Mouse (Mus musculus) cerebellum, adult 18-20 months (tissue): ENCODE results near the gene Ermap.

ENCODE experiments used
- DNase-seq, 2 experiments: peaks; one replicate each; pipeline ENCODE4 v3.0.0; 2021

Gene Ermap

GRCm38 (mm10) chr4:119189864-119190263, at the start of gene Ermap:
TSS of gene Ermap (minus strand) at chr4:119190011.
- DNase-seq = no peak

- peak; percentile 36 to 39 for DNase-seq
These were observed 49.4 kb upstream of the Ermap start for GRCm38 (mm10) chr4:119239181-119239682.

- no peak for DNase-seq
These were observed 48.9 kb upstream of the Ermap start for GRCm38 (mm10) chr4:119238661-119239060.

DNA sequence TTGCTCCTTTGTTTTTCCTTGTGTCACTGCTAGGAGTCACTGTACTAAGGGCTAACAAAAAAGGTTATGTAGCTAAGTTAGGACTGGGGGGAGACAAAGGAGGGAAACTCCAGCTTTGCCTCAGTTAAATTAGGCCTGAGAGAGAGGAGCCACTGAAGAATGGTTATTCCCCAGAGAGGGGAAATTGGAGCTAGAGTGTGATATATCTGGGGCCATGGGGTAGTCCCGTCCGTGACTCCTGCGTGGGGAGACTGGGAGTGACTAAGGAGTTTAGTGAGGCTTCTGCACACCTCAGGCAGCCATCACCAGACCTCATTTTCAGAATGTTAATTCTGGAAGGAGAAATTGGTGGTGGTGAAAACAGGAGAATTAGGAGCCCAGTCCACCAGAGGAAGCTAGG, 44.5 kb upstream of the Ermap start:
- no peak for DNase-seq

DNA sequence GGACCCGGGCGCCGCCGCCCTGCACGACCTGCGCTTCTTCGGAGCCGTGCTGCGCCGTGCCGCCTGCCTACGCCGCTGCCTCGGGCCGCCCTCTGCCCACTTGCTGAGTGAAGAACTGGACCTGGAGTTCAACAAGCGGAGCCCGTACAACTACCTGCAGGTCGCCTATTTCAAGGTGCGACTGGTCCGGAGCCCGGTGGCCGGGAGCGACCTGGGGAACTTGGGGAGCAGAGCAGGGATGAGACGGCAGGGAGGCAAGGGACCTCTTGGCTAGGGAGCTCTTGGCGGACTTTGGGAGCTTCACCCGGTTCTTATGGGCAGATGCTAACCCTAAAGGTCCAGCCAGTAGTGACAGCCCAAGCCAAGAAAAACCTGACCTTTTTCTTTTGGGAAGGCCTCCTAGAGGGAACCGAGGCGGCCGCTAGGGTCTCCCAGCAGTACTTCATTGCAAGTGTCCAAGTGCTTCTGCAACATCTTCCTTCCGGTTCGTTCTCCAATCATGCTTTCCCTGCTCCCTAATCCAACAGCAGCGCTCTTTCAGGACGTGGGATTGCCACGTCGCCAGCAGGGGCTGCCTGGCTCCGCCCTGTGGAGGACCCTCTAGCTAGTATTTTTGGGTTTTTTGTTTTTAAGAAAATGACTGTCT, 43.6 kb upstream of the Ermap start:
- peak in 1 of 2 experiments; percentile 46 for DNase-seq

DNA sequence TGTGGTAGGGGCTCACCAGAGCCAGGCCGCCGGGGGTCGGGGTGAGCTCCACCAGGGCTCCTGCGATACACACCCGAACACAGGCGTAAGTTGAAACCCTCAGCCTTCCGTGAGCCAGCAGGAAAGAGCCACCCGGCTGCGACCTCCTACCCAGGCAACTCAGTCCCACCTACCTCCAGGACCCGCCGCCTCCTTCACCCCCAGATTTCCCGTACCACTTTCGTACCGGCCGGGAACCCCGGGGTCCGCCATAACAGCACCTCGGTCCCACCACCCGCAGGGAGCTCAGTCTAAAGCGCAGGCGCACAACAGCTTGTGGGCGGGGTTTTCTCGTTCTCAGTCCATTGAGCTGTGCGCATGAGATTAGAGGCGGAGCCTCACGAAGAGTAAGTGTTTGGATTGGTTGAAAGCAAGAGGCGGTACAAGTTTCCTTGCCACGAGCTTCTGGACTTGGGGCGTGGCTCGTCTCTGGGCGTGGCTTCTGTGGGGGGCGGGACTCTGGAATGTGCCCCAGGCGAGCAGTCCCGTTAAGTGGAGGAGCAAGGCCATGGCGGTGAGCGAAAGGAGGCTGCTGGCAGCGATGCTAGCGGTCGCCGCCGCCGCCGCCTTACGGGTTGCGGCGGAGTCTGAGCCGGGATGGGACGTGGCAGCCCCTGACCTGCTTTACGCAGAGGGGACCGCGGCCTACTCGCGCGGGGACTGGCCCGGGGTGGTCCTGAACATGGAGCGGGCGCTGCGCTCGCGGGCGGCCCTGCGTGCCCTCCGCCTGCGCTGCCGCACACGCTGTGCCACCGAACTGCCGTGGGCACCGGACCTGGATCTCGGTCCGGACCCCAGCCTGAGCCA, 42.8 kb upstream of the Ermap start, which contains the start of the genes AU022252 and P3h1:
AU022252 (minus strand) TSS at position 303 of the 846 bp plus-strand sequence.
P3h1 (plus strand) TSS at position 506 of the 846 bp plus-strand sequence.
- peak; percentile 99 to 100 for DNase-seq

GRCm38 (mm10) chr4:119226751-119227150, 36.9 kb upstream of the Ermap start:
- DNase-seq = no peak

GRCm38 (mm10) chr4:119225719-119226118, 35.9 kb upstream of the Ermap start:
- DNase-seq = no peak

DNA sequence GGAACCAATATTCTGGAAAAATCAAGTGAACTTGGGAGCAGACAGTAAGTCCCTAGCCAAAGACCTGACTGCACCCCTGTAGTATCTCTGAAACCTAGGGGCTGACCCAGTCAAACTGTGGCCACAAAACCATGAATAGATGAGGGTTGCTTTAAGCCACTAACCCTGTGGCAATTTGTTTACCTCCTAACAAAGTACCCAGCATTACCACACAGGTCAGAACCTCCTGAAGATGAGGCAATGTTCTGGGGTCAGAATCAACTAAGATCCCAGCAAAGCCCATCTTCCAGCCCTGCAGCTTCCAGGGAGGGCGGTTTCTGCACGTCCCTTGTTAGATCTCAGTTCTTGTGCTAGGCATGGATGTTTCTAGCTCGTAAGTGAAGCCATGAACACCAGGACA, 34.7 kb upstream of the Ermap start:
- DNase-seq = no peak

DNA sequence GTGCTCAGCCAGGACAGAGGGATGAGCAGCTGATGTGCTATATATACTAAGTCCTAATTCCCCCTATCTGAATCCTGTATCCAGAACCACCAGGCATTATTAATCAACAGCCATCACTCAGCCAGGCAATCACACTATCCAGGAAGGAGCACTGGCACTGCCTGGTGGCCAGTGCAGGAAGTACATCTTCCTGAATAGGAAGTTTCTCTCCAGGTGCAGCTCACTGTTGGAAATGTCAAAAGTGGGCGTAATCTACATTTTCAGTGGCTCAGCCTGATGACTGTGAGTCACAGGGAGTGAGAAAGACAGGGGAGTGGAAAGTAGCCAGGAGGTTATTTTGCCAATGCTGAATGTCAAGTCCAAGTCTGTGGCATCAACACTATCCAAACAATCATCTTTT, 33.9 kb upstream of the Ermap start:
- peak; percentile 31 to 38 for DNase-seq

- no peak for DNase-seq
These were observed 28.4 kb upstream of the Ermap start, which contains the start of gene Tmem269 for GRCm38 (mm10) chr4:119218169-119218568. TSS of gene Tmem269 (minus strand) at chr4:119218217.

DNA sequence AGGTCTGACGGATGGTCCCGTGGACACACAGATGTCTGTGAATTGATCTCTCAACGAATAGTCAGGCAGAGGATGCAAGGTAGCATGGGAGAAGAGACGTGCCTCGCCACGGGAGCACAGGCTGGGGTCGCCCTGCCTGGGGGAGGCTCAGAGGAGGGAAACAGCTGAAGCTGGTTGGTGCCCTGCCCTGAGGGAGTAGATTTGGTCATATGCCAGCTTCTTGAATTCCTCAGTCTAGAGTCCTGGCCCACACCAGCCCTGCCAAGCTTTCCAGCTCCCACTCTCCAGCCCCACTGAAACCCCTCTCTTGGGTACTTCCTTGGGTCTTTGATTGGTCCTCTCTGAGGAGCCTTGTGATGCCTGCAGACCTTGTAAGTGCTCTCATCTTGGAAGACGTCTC, 26.9 kb upstream of the Ermap start:
- DNase-seq = no peak

GRCm38 (mm10) chr4:119204672-119205071, 14.9 kb upstream of the Ermap start:
- DNase-seq = peak; percentile 42 to 49

GRCm38 (mm10) chr4:119198105-119198504, 8.3 kb upstream of the Ermap start:
- peak in 1 of 2 experiments; percentile 10 for DNase-seq

DNA sequence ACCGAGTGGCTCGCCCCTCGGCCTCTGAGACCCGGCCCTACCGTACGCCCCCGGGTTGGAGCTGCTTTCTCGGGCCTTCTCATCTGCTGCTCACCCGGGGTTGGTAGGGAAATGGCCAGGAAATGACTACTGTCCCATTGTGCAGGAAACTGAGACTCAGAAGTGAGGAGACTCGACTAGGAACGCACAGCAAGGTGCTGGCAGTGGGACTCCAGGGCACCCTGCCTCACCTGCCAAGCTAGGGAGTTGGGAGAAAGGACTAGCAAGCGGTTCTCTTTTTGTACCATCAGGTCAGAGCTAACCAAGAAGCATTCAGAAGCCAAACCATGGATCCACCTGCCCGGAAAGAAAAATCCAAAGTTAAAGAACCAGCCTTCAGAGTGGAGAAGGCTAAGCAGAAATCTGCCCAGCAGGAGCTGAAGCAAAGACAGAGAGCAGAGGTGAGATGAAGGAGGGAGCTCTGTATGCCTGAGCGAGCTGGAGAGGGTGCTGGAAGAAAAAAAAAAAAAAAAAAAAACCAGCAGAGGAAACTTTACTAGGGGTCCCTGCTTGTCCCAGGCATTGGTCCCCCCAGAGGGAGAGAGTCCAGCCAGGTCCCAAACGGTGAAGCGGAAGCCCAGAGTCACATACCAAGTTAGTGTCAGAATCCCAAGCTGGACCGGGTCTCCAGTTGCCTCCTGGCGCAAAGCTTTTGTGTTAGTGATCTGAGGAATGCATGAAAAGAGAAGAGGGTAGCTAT, 5.9 kb upstream of the Ermap start:
- DNase-seq = peak in 1 of 2 experiments; percentile 22

DNA sequence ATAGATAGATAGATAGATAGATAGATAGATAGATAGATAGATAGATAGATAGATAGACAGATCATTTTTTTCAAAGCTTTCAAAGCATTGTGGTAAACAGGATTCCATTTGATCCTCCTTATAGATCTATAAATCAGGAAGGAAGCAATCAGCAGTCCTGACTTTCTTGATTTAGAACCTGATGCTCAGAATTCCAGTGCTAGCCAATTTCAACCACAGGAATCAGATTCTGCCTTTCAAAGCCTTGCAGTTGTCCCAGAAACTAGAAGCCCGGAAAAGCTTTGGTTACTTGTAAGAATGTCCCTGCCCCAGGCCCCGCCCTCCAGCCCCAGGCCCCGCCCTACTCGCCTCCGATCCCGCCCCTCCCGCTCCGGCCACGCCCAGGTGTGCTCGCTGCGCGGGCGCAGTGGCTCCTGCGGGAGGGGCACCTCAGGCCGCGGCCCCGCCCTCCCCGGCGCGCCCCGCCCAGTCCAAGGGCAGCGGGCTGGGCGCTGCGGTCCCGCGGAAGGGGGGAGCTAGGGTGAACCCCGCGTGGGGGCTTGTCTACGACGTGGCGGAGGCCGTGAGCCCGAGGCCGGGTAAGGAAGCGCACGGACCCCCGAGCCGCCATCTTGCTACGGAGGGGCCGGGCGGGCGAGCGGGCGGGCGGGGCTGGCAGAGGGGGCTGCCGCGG, 5.2 kb upstream of the Ermap start, which contains the start of gene Svbp:
Svbp (plus strand) TSS at position 398 of the 673 bp plus-strand sequence.
- peak; percentile 81 to 90 for DNase-seq

DNA sequence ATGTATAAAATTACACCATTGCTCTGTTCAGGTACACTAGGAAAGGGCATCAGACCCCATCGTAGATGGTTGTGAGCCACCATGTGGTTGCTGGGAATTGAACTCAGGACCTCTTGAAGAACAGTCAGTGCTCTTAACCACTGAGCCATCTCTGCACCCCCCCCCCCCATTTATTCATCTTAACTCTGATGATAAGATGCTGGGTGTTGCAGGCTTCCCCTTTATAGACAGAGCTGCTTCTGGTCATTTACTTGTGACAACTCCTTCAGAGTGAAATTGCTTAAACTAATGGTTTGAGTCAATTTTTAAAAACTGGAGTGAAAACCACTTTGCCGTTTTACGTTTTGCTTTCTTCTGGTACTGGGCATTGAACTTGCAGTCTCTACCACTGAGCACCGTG, 2.9 kb upstream of the Ermap start:
- DNase-seq = no peak

- DNase-seq = no peak
These were observed 1.5 kb upstream of the Ermap start for GRCm38 (mm10) chr4:119191273-119191672.

- DNase-seq = no peak
These were observed 807 bp upstream of the Ermap start for GRCm38 (mm10) chr4:119190618-119191017.

- DNase-seq = no peak
These were observed 419 bp downstream of the Ermap start for GRCm38 (mm10) chr4:119189392-119189791.

DNA sequence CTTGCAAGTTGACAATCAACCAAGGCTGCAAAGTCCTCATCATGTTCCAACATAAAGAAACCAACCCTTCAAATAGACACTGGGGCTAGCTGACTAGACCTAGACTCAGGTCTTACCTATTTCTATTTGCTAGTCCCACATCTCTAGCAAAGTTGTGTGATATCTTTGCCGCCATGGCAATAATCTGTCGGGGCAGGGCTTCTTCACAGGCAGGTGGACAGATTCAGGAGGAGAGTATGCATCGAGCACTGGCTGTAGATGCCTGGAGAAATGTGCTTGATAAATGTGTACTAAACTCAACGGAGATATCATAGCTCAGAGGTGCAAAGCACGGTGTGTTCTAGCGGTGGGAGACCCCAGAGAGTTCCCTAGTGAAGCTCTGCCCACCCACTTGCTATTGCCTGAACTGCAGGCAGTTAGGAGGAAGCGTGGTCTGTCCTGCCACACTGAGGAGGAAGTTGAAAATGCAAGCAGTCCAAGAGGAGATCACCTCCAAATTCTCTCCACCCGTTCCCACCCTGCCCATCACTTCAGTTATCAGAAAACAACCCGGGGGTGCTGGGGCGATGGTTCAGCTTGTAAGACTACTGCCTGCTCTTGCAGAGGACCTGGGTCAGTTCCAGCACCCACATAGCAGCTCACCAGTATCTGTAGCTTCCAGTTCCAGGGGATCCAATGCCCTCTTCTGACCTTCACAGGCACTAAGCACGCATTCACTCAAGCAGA, 1.6 kb downstream of the Ermap start:
- DNase-seq = no peak

DNA sequence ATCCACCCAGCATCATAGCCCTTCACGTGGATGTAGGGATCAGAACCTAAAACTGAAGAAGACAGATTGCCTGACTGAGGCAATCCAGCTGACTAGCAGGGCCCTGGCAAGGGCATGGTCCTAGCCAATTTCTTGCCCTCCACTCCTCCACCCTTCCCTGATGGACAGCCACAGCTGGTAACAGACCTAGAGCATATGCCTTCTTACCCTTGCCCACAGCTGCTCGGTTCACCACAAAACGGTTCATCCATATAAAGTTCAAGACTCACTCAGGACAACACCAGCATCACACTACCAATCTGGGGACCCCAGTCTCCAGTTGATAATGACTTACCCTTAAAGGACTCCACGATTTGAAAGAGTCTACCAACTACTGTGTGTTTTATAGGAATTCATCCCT, 4.0 kb downstream of the Ermap start:
- DNase-seq = no peak
